Mouse (Mus musculus) midbrain, postnatal 0 days (tissue): ENCODE measurements at regions not wholly inside any gene's neighbourhood (a gene's known extent, or its start where the extent isn't known, plus 50 kb on each side); places are given as distances from the start of the nearest gene placed in this dataset.

Source experiments
- ATAC-seq: fragments of 200-750 bp; cut with Nextera tagmentation; 2 replicates; pipeline ENCODE4 v1.8.0; 2017; ENCODE audit warnings: moderate number of reproducible peaks, mild to moderate bottlenecking, moderate TSS enrichment, moderate library complexity; ENCODE audit not compliant: low FRiP score
- DNase-seq: peaks from one replicate; pipeline ENCODE4 v3.0.0-alpha.2; 2015; ENCODE audit warnings: low spot score
- H3K27ac ChIP-seq: fragments of 300-500 bp; sonication (generic); 2 replicates; pipeline ENCODE4 v1.5.1; 2014; ENCODE audit warnings: low read depth, mild to moderate bottlenecking, low read length, mixed read lengths
- H3K27me3 ChIP-seq: fragments of 300-500 bp; sonication (generic); 2 replicates; pipeline ENCODE4 v1.6.1; 2014; ENCODE audit warnings: low read length, control low read depth, mixed read lengths; ENCODE audit not compliant: insufficient read depth
- H3K36me3 ChIP-seq: fragments of 300-500 bp; sonication (generic); 2 replicates; pipeline ENCODE4 v1.6.1; 2014; ENCODE audit warnings: low read length, control low read depth, mixed read lengths; ENCODE audit not compliant: insufficient read depth
- H3K4me1 ChIP-seq: fragments of 300-500 bp; sonication (generic); 2 replicates; pipeline ENCODE4 v1.6.1; 2014; ENCODE audit warnings: mild to moderate bottlenecking, control low read depth, antibody characterized with exemption, low read length, mixed read lengths; ENCODE audit not compliant: insufficient read depth
- H3K4me2 ChIP-seq: fragments of 300-500 bp; sonication (generic); 2 replicates; pipeline ENCODE4 v1.6.1; 2014; ENCODE audit warnings: low read depth, mild to moderate bottlenecking, low read length, mixed read lengths; ENCODE audit not compliant: poor library complexity, severe bottlenecking
- H3K4me3 ChIP-seq: fragments of 300-500 bp; sonication (generic); 2 replicates; pipeline ENCODE4 v1.5.1; 2014; ENCODE audit warnings: low read depth, mild to moderate bottlenecking, low read length, moderate library complexity
- H3K9ac ChIP-seq: fragments of 300-500 bp; sonication (generic); replicated peaks from 2 replicates; pipeline ENCODE4 v1.6.1; 2014; ENCODE audit warnings: mild to moderate bottlenecking, low read length, moderate library complexity, mixed read lengths; ENCODE audit not compliant: poor library complexity, severe bottlenecking
- H3K9me3 ChIP-seq: fragments of 300-500 bp; sonication (generic); 2 replicates; pipeline ENCODE4 v1.6.1; 2016; ENCODE audit warnings: low read length, control low read depth
- CTCF ChIP-seq: IDR thresholded peaks from 2 replicates; pipeline ENCODE4 v1.5.1; 2016; ENCODE audit warnings: antibody characterized with exemption, mild to moderate bottlenecking
- WGBS: fragments of 180-500 bp; shearing (Covaris S2); extraction: QIAGEN DNeasy Blood & Tissue Kit; methylation state at CpG from one replicate; pipeline ENCODE4 v1.1.7; 2014; 5-methylcytosine and 5-hydroxymethylcytosine counted together

DNA sequence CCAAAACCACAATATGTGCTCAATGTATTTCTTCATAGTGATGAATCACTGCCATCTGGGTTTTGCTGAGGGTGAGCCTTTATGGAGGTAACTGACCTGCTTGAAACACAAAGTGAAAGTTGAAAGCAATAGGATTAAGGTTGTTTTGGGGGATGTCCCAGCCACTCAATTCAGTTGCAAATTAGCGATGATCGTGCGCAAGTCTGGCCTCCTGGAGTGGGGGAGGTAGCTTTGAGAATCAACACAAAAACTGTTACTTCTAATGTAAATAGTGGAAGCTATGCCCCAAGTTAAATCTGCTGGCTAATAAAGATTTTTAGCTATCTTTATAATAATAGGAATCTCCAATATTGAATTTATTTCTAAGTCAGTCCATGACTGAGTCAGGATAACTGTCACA, 56.3 kb upstream of the Cers4 start:
- DNase-seq, result no peak
- Histone ChIP-seq H3K27ac (no peak overlapping the region), H3K9me3 (no peaks in the 10 kb centered on the region), H3K9ac (no peak overlapping the region), H3K27me3 (no peaks in the 10 kb centered on the region), H3K4me2 (no peak overlapping the region), H3K36me3 (no peaks in the 10 kb centered on the region), H3K4me1 (no peaks in the 10 kb centered on the region), H3K4me3 (no peak overlapping the region)
- WGBS, result 19% methylated on average over 3 of the region's 3 CpGs
- no peak for TF ChIP-seq CTCF
- no peak for ATAC-seq
